Mouse (Mus musculus) midbrain, embryonic 14.5 days (tissue): ENCODE results near the gene Pilrb1. TPM values are rescaled to one million over a fixed set of nuclear protein-coding genes. Genes with fewer than 3 reads are reported as not detected.
"Not testable (repeated sequence)": the region's sequence is repeated elsewhere in the genome, so short reads cannot be mapped to it uniquely, and the experiment has no call there.

ENCODE experiments used
- ATAC-seq: fragments of 200-750 bp; cut with Nextera tagmentation; 2 replicates; pipeline ENCODE4 v1.8.0; 2017; ENCODE audit warnings: moderate number of reproducible peaks, moderate library complexity; ENCODE audit not compliant: low FRiP score, low TSS enrichment
- DNase-seq: peaks from one replicate; pipeline ENCODE4 v3.0.0-alpha.2; 2015
- H3K27ac ChIP-seq: fragments of 300-500 bp; sonication (generic); replicated peaks from 2 replicates; pipeline ENCODE4 v1.5.1; 2014; ENCODE audit warnings: mild to moderate bottlenecking, low read depth, low read length, moderate library complexity
- H3K27me3 ChIP-seq: fragments of 300-500 bp; sonication (generic); 2 replicates; pipeline ENCODE4 v1.6.1; 2014; ENCODE audit warnings: low read length, control low read depth, mixed read lengths; ENCODE audit not compliant: control insufficient read depth, insufficient read depth
- H3K36me3 ChIP-seq: fragments of 300-500 bp; sonication (generic); 2 replicates; pipeline ENCODE4 v1.6.1; 2014; ENCODE audit warnings: low read length, control low read depth; ENCODE audit not compliant: control insufficient read depth, insufficient read depth
- H3K4me1 ChIP-seq: fragments of 300-500 bp; sonication (generic); 2 replicates; pipeline ENCODE4 v1.6.1; 2014; ENCODE audit warnings: mild to moderate bottlenecking, antibody characterized with exemption, low read length, control low read depth; ENCODE audit not compliant: control insufficient read depth, insufficient read depth
- H3K4me2 ChIP-seq: fragments of 300-500 bp; sonication (generic); 2 replicates; pipeline ENCODE4 v1.6.1; 2014; ENCODE audit warnings: mild to moderate bottlenecking, low read length, moderate library complexity
- H3K4me3 ChIP-seq: fragments of 300-500 bp; sonication (generic); replicated peaks from 2 replicates; pipeline ENCODE4 v1.5.1; 2014; ENCODE audit warnings: low read depth, low read length
- H3K9ac ChIP-seq: fragments of 300-500 bp; sonication (generic); replicated peaks from 2 replicates; pipeline ENCODE4 v1.6.1; 2014; ENCODE audit warnings: mild to moderate bottlenecking, low read length, moderate library complexity
- H3K9me3 ChIP-seq: fragments of 300-500 bp; sonication (generic); 2 replicates; pipeline ENCODE4 v1.6.1; 2016; ENCODE audit warnings: low read length, control low read depth, mixed read lengths; ENCODE audit not compliant: control insufficient read depth
- WGBS: fragments of 180-500 bp; shearing (Covaris S2); extraction: QIAGEN DNeasy Blood & Tissue Kit; methylation state at CpG from one replicate; pipeline ENCODE4 v1.1.7; 2014; 5-methylcytosine and 5-hydroxymethylcytosine counted together
- polyA plus RNA-seq: library from polyadenylated mRNA; unstranded; fragments of >200 nt; fragmentation: Nextera tagmentation; extraction: Ambion mirVana; gene quantifications from 2 replicates; pipeline ENCODE4 v1.2.1, GENCODE M21; 2014

Pilrb1 gene
- polyA plus RNA-seq, 1 experiment from 2014 or later: not detected

DNA sequence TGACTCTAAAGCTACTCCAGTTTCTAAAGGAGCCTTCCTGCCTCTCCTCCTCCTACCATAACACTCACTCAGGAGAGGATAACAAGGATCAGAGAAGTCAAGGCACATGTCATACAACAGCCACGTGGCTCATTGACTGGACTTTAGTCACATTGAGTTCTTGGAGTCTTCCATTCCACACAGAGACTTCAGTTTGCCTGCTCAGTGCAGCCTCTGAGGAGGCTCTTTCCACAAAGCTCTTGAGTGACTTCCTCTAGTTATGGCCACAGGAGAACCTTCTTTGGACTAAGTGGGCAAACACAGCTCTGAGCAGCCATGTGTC, 14.4 kb upstream of the Pilrb1 start:
- DNase-seq, H3K9ac ChIP-seq, H3K36me3 ChIP-seq, H3K9me3 ChIP-seq, ATAC-seq, H3K4me3 ChIP-seq, H3K27me3 ChIP-seq, H3K4me2 ChIP-seq, H3K4me1 ChIP-seq, H3K27ac ChIP-seq: not testable (repeated sequence)
- WGBS: 55% methylated on average over 1 of the region's 1 CpGs

DNA sequence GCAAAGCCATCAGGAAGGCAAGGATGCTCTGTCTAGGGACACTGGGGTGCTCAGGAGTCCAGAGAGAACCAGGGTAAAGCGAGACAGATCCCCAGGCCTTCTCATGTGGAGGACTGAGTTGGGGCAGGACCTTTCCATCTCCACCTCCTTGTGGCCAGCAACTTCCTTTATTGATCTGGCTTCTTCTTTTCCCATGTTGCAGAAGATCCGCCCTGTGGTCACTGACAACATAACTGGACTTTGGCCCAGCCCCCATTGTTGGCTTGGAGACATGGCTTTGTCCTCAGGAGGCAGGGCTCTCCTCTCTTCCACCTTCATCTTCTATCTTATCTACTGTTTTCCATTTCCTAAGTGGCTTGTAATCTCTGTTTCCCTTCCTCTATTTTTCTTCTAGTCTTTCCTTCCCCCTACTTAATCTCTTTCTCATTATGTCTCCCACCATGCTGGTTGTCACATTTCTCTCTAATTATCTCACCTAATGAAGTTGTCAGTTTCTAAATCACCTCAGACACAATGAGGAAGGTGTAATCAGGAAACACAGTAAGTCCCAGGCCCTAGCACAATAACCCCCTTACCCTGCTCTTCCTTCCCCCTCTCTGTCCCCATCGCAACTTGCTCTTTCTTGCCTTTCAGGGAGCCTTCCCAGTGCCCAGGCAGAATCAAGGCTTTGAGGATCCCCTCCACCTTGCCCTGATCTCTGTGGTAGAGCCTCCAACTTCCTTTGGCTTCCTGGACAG, 13.9 kb upstream of the Pilrb1 start, which contains the start of gene Pilrb2:
Gene Pilrb2, minus strand, starts transcription at position 172 of the 737 bp plus-strand sequence.
- not testable (repeated sequence) for H3K36me3 ChIP-seq, H3K9me3 ChIP-seq, H3K9ac ChIP-seq, H3K4me2 ChIP-seq, DNase-seq, H3K4me3 ChIP-seq, H3K27me3 ChIP-seq, H3K4me1 ChIP-seq, H3K27ac ChIP-seq, ATAC-seq
- WGBS: 67% methylated on average over 2 of the region's 3 CpGs

DNA sequence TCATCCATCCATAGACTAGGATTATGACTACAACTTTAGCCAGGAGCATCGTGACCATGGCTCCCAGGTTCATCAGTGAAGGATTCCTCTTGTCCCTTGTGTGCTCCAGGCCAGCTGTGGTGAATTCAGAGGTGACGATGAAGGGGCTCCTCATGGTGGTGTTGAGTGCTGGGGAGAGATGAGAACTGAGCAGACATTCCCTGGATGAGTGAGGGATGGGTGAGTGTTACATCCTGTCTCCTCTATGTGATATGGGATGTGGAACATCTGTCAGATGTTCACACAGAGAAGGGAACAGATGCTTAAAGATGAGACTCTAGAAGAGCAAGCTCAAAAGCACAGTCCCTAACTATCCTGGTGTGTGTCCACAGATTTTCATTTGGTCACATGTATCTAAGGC, 10.7 kb upstream of the Pilrb1 start:
- not testable (repeated sequence) for ATAC-seq, H3K27ac ChIP-seq, H3K9me3 ChIP-seq, DNase-seq, H3K9ac ChIP-seq, H3K27me3 ChIP-seq, H3K4me3 ChIP-seq, H3K36me3 ChIP-seq, H3K4me1 ChIP-seq, H3K4me2 ChIP-seq
- WGBS: 75% methylated on average over 2 of the region's 2 CpGs

DNA sequence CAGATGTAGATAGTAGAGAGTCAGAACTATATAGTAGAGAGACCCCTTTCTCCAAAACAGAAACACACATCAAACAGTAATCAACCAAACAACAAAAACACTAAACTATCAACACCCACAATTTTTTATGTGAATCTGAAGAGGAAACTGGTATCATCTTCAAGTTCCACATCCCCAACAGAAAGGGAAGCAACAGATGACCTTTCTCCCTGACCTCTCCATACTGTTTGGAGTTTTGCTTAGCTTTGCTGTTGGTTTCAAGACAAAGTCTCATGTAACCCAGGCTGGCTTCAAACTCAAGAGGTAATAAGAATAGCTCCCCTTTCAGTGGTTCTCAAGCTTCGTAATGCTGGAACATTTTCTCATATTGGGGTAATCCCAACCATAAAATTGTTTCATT, 6.1 kb upstream of the Pilrb1 start:
- WGBS: 91% methylated on average over 1 of the region's 1 CpGs

DNA sequence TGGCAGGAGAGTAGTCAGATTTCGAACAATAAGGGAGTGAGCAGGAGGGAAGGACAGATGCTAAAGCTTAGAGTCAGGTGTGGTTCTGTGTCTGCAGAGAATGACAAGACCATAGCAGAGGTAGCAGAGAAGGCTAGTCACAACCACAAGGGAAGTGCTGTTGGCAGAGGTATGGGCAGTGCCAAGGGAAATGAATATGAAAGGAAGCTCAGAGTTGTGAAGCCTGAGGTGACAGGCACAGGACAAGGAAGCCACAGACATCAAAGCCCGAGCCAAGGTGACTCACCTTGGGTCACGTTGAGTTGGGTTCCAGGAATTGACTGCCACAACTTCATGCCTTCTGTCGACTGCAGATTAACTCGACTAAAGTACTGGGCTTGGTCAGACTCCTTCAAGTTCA, 1.0 kb downstream of the Pilrb1 start:
- H3K9me3 ChIP-seq, H3K9ac ChIP-seq, H3K27me3 ChIP-seq, H3K36me3 ChIP-seq, H3K4me3 ChIP-seq, ATAC-seq, H3K4me1 ChIP-seq, H3K27ac ChIP-seq, DNase-seq, H3K4me2 ChIP-seq: not testable (repeated sequence)
- WGBS: 75% methylated on average over 4 of the region's 5 CpGs

More for the DNA sequence above, 6.1 kb upstream of the Pilrb1 start:
- ATAC-seq, H3K36me3 ChIP-seq, H3K27me3 ChIP-seq, DNase-seq, H3K4me2 ChIP-seq, H3K27ac ChIP-seq, H3K9ac ChIP-seq, H3K9me3 ChIP-seq, H3K4me3 ChIP-seq, H3K4me1 ChIP-seq: not testable (repeated sequence)

DNA sequence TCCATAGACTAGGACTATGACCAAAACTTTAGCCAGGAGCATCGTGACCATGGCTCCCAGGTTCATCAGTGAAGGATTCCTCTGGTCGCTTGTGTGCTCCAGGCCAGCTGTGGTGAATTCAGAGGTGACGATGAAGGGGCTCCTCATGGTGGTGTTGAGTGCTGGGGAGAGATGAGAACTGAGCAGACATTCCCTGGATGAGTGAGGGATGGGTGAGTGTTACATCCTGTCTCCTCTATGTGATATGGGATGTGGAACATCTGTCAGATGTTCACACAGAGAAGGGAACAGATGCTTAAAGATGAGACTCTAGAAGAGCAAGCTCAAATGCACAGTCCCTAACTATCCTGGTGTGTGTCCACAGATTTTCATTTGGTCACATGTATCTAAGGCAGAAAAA, 3.0 kb downstream of the Pilrb1 start:
- not testable (repeated sequence) for H3K4me1 ChIP-seq, ATAC-seq
- WGBS: 87% methylated on average over 3 of the region's 3 CpGs

DNA sequence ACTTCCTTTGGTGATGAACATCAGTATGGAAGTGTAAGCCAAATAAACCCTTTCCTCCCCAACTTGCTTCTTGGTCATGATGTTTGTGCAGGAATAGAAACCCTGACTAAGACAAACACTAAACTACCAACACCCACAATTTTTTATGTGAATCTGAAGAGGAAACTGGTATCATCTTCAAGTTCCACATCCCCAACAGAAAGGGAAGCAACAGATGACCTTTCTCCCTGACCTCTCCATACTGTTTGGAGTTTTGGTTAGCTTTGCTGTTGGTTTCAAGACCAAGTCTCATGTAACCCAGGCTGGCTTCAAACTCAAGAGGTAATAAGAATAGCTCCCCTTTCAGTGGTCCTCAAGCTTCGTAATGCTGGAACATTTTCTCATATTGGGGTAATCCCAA, 7.6 kb downstream of the Pilrb1 start:
- not testable (repeated sequence) for ATAC-seq, H3K4me2 ChIP-seq, H3K9me3 ChIP-seq, H3K36me3 ChIP-seq, H3K27me3 ChIP-seq, H3K4me3 ChIP-seq, H3K9ac ChIP-seq, DNase-seq, H3K4me1 ChIP-seq, H3K27ac ChIP-seq
- 82% methylated on average over 1 of the region's 1 CpGs for WGBS

More for the DNA sequence above, 3.0 kb downstream of the Pilrb1 start:
- H3K4me2 ChIP-seq, H3K9me3 ChIP-seq, DNase-seq, H3K9ac ChIP-seq, H3K4me3 ChIP-seq, H3K36me3 ChIP-seq, H3K27me3 ChIP-seq, H3K27ac ChIP-seq: not testable (repeated sequence)

DNA sequence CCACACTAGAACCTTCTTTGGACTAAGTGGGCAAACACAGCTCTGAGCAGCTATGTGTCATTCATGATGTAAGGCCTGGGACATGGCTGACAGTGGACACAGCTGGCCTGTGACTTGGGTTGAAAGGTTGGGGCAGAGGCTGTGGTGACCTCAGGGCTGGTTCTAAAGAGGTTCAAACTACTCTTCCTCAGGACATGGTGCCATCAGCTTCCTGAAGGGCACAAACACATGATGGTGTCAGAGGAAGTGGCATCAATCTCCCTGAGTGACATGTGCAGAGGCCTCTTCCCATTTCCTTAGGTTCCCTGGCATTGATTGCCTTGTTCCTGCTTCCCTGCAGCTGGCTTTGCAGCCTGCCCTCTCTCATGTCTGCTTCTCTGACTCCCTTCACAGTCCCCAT, 20.8 kb downstream of the Pilrb1 start:
- not testable (repeated sequence) for H3K27me3 ChIP-seq, DNase-seq, H3K36me3 ChIP-seq, ATAC-seq, H3K4me3 ChIP-seq, H3K27ac ChIP-seq, H3K9me3 ChIP-seq, H3K4me2 ChIP-seq, H3K9ac ChIP-seq, H3K4me1 ChIP-seq

DNA sequence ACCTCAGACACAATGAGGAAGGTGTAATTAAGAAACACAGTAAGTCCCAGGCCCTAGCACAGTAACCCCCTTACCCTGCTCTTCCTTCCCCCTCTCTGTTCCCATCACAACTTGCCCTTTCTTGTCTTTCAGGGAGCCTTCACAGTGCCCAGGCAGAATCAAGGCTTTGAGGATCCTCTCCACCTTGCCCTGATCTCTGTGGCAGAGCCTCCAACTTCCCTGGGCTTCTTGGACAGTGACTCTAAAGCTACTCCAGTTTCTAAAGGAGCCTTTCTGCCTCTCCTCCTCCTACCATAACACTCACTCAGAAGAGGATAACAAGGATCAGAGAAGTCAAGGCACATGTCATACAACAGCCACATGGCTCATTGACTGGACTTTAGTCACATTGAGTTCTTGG, 21.3 kb downstream of the Pilrb1 start:
- no peak overlapping the region for H3K9ac ChIP-seq
- DNase-seq: no peak
- no peak overlapping the region for H3K4me2 ChIP-seq
- ATAC-seq: no peak
- no peaks in the 10 kb centered on the region for H3K36me3 ChIP-seq
- H3K27me3 ChIP-seq: no peaks in the 10 kb centered on the region
- no peaks in the 10 kb centered on the region for H3K9me3 ChIP-seq
- H3K27ac ChIP-seq: no peak overlapping the region
- H3K4me3 ChIP-seq: no peak overlapping the region
- no peaks in the 10 kb centered on the region for H3K4me1 ChIP-seq
